Mouse (Mus musculus) layer of hippocampus, postnatal 14 days (tissue): ENCODE measurements around the gene Lgals3. TPM values are rescaled to one million over a fixed set of nuclear protein-coding genes. Genes with fewer than 3 reads are reported as not detected.
"Not testable (repeated sequence)": the region's sequence is repeated elsewhere in the genome, so short reads cannot be mapped to it uniquely, and the experiment has no call there.

ENCODE experiments used
- DNase-seq, 2 experiments: peaks; one replicate each; pipeline ENCODE4 v3.0.0; 2021 to 2022; ENCODE audit warnings: low spot score in 2 of 2, mixed read lengths in 1 of 2
- long read RNA-seq, 2 experiments: library from polyadenylated mRNA; stranded (forward); transcript quantifications; one replicate each; pipeline ENCODE4 v2.0.0; 2021
- total RNA-seq, 2 experiments: library from RNA; stranded (reverse); gene quantifications; 2 replicates each; pipeline ENCODE4 v1.2.3; 2021

Lgals3 gene
- total RNA-seq: 1 to 10 TPM; 1.1 to 2.4 TPM
- long read RNA-seq, experiment 1, partial matches to known transcripts: 0 of 1 reads
- long read RNA-seq, experiment 1, other reads (novel, unspliced or antisense): 0 of 1 reads
- long read RNA-seq, experiment 2, partial matches to known transcripts: 1 of 3 reads
- long read RNA-seq, experiment 2, other reads (novel, unspliced or antisense): 0 of 3 reads

GRCm38 (mm10) chr14:47367461-47367860, at the start of gene Lgals3:
Gene Lgals3 (plus strand): TSS chr14:47367751.
- DNase-seq: peak; percentile 71 to 82

- DNase-seq: no peak
Observed at GRCm38 (mm10) chr14:47319362-47319761, 48.2 kb upstream of the Lgals3 start.

GRCm38 (mm10) chr14:47321581-47321980, 46.0 kb upstream of the Lgals3 start:
- DNase-seq: not testable (repeated sequence)

GRCm38 (mm10) chr14:47325965-47326761, 41.4 kb upstream of the Lgals3 start:
- DNase-seq: peak; percentile 41 to 75

GRCm38 (mm10) chr14:47327347-47327746, 40.2 kb upstream of the Lgals3 start:
- no peak for DNase-seq

- DNase-seq: no peak
Observed at GRCm38 (mm10) chr14:47331920-47332319, 35.6 kb upstream of the Lgals3 start.

- peak; percentile 65 to 79 for DNase-seq
Observed at GRCm38 (mm10) chr14:47334819-47335218, 32.7 kb upstream of the Lgals3 start.

- no peak for DNase-seq
Observed at GRCm38 (mm10) chr14:47335300-47335699, 32.3 kb upstream of the Lgals3 start.

GRCm38 (mm10) chr14:47340231-47340925, 27.2 kb upstream of the Lgals3 start:
- DNase-seq: no peak

- peak in 1 of 2 experiments; percentile 36 for DNase-seq
Observed at GRCm38 (mm10) chr14:47341811-47342291, 25.7 kb upstream of the Lgals3 start.

GRCm38 (mm10) chr14:47346715-47347114, 20.8 kb upstream of the Lgals3 start:
- DNase-seq: no peak

- no peak for DNase-seq
Observed at GRCm38 (mm10) chr14:47350974-47351373, 16.6 kb upstream of the Lgals3 start.

- no peak for DNase-seq
Observed at GRCm38 (mm10) chr14:47352272-47352671, 15.3 kb upstream of the Lgals3 start.

- DNase-seq: no peak
Observed at GRCm38 (mm10) chr14:47353240-47353639, 14.3 kb upstream of the Lgals3 start.

GRCm38 (mm10) chr14:47354111-47354577, 13.4 kb upstream of the Lgals3 start:
- no peak for DNase-seq

- no peak for DNase-seq
Observed at GRCm38 (mm10) chr14:47354948-47355347, 12.6 kb upstream of the Lgals3 start.

- no peak for DNase-seq
Observed at GRCm38 (mm10) chr14:47356622-47357021, 10.9 kb upstream of the Lgals3 start.

GRCm38 (mm10) chr14:47359610-47360009, 7.9 kb upstream of the Lgals3 start:
- no peak for DNase-seq

GRCm38 (mm10) chr14:47361418-47361817, 6.1 kb upstream of the Lgals3 start:
- no peak for DNase-seq

- no peak for DNase-seq
Observed at GRCm38 (mm10) chr14:47361899-47362298, 5.7 kb upstream of the Lgals3 start.

- DNase-seq: no peak
Observed at GRCm38 (mm10) chr14:47364742-47365449, 2.7 kb upstream of the Lgals3 start.
